Mouse (Mus musculus) brain, embryonic 14.5 days (tissue): ENCODE data around the gene Irf2bp1.

ENCODE experiments used
- CTCF ChIP-seq: fragments of 200-500 bp; IDR thresholded peaks from 2 replicates; pipeline ENCODE4 v1.5.1; 2012; ENCODE audit warnings: inconsistent platforms, mild to moderate bottlenecking, moderate library complexity, borderline replicate concordance; ENCODE audit not compliant: insufficient read depth, insufficient read length; ENCODE audit errors: extremely low read depth
- POLR2A ChIP-seq: fragments of 200-500 bp; IDR thresholded peaks from 2 replicates; pipeline ENCODE4 v1.6.1; 2012; ENCODE audit warnings: mild to moderate bottlenecking, inconsistent platforms, borderline replicate concordance; ENCODE audit not compliant: poor library complexity, insufficient read depth, insufficient read length, severe bottlenecking; ENCODE audit errors: extremely low read depth

GRCm38 (mm10) chr7:19053136-19053532 is 49.3 kb downstream of the Irf2bp1 start:
- TF ChIP-seq POLR2A (no peak), CTCF (no peak)
